11 mouse cellular contexts compared by ENCODE assay signal in genomic region chr8:122273826-122274225, GRCm38 (mm10). TPM values are rescaled to one million over a fixed set of nuclear protein-coding genes. Genes with fewer than 3 reads are reported as not detected.
DNase-seq lines count a peak whose midpoint lies in the region; ATAC-seq lines count a peak whose summit lies in the region.
"Had no signal": no experiment of that assay in that cellular context is flagged by ENCODE, and none has a peak within 500 bp of the region (broad histone marks: within the 10 kb centered on the region; RNA-seq: fewer than 3 reads in every experiment).

No protein-coding gene starts in this region.

- no peaks in the 10 kb centered on the region for H3K36me3 ChIP-seq in heart, embryonic 10.5 days
- H3K36me3 ChIP-seq: embryonic facial prominence, embryonic 13.5 days; hindbrain, embryonic 15.5 days had no signal

- DNase-seq in heart, embryonic 10.5 days (ENCODE audit: low spot score) = no peak
- DNase-seq in heart, postnatal 36 days = no peak
- peak; percentile 55 to 73 for DNase-seq in spleen, postnatal 4 days (ENCODE audit: low spot score in 2 of 2)
- DNase-seq in spleen, adult 18-20 months = no peak
- peak; percentile 78 for DNase-seq in liver
- no peak for DNase-seq in adrenal gland, adult (ENCODE audit: inconsistent age in 2 of 2, low spot score in 1 of 2)

- peaks cover 52% of the 10 kb centered on the region for H3K4me1 ChIP-seq in heart, embryonic 10.5 days

- no peaks in the 10 kb centered on the region for H3K9me3 ChIP-seq in heart, embryonic 10.5 days
- H3K9me3 ChIP-seq: embryonic facial prominence, embryonic 13.5 days; hindbrain, embryonic 15.5 days had no signal

- WGBS in heart, embryonic 10.5 days = 38% methylated on average over 7 of the region's 7 CpGs

- no peak overlapping the region for H3K4me3 ChIP-seq in heart, embryonic 10.5 days
- H3K4me3 ChIP-seq: embryonic facial prominence, embryonic 13.5 days; hindbrain, embryonic 15.5 days; myocyte had no signal

- H3K27me3 ChIP-seq in heart, embryonic 10.5 days (ENCODE audit: insufficient read depth, poor library complexity, severe bottlenecking) = peaks cover 38% of the 10 kb centered on the region

- peak overlapping the region; percentile 59 for H3K27ac ChIP-seq in heart, embryonic 10.5 days
- H3K27ac ChIP-seq: embryonic facial prominence, embryonic 13.5 days; hindbrain, embryonic 15.5 days had no signal

- peak; percentile 71 for ATAC-seq in megakaryocyte-erythroid progenitor cell, adult 5-6 weeks (replicated peaks; ENCODE audit: low FRiP score, low TSS enrichment, poor library complexity, severe bottlenecking)
- no peak for ATAC-seq in inflammation-experienced regulatory T-cells, adult 6 months

- intact Hi-C loops in heart, postnatal 36 days (cut with DNase I) = loop anchor here (1.0 kb wide), 2 partner anchors 59 to 95 kb away; no protein-coding TSS in a partner anchor

RNA-seq across cellular contexts. Expression of gene Zfpm1, which starts 8.1 kb away (rescaled TPM):
- polyA plus RNA-seq in heart, embryonic 10.5 days (2016; fragmentation: Nextera tagmentation; extraction: Ambion mirVana) = 5.7 and 12.8 TPM in 2 replicates
- total RNA-seq in heart, postnatal 36 days (2021) = 10 to 100 TPM; 23.1 to 30.0 TPM
- 188 and 219 TPM in 2 replicates for total RNA-seq in megakaryocyte-erythroid progenitor cell, adult 5-6 weeks (2014; fragmentation: Nextera tagmentation)
- 43.8 and 102 TPM in 2 replicates for total RNA-seq in megakaryocyte-erythroid progenitor cell, adult 5-6 weeks (2017)
- polyA plus RNA-seq in inflammation-experienced regulatory T-cells, adult 6 months (2017; shearing (Covaris generic)) = 1 to 10 TPM in 2 of 3 experiments, under 1 TPM in 1; 0.65 to 2.6 (median 1.3) TPM

Comparison
In these comparisons a context has a peak if more than half of its experiments do, and no peak if none do; other contexts are left out.
1. DNase-seq: peak in spleen, postnatal 4 days (2 of 2) and liver (single experiment); none in heart, embryonic 10.5 days (single experiment), heart, postnatal 36 days (0 of 2), spleen, adult 18-20 months (0 of 2) and adrenal gland, adult (0 of 2).